Mouse (Mus musculus): ENCODE measurements at regions not wholly inside any gene's neighbourhood (a gene's known extent, or its start where the extent isn't known, plus 50 kb on each side); places are given as distances from the start of the nearest gene placed in this dataset.

DNA sequence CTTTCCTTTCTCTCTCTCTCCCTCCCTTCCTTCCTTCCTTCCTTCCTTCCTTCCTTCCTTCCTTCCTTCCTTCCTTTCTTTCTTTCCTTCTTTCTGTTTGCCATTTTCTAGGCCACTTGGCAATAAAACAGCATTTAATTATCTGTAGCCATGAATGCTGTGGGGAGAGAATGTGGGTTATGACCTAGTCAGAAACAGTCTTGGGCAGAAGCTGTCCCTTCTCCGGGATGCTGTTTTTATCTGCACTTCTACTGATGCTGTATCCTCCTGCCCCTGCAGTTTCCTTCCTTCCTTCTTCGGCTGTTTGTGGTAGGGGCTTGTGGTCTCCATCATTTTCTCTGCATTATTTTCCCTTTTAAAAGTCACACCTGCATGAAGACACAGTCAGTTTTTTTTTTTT, 272.3 kb upstream of the Sox2 start:
- no peak for DNase-seq (ENCODE audit: extremely low spot score)

DNA sequence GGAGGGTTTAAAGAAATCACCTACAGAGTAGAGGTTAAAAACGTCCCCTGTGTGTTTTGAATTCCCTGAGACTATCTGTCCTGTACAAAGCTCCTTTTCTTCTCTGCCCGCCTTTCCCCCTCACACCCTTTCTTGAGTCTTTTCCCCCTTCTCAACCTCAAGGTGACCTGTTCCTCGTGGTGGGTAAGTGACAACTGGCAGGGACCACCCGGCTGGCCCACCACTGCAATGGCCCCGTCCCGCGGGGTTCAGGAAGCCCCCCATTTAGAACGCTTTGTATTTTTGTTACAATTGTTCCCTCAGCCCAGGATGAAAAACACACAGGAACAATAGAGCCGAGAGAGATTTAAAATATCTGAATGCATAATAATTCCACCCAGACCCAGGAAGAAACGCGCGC, 272.9 kb upstream of the Sox2 start:
- DNase-seq (ENCODE audit: extremely low spot score) = peak; percentile 4

DNA sequence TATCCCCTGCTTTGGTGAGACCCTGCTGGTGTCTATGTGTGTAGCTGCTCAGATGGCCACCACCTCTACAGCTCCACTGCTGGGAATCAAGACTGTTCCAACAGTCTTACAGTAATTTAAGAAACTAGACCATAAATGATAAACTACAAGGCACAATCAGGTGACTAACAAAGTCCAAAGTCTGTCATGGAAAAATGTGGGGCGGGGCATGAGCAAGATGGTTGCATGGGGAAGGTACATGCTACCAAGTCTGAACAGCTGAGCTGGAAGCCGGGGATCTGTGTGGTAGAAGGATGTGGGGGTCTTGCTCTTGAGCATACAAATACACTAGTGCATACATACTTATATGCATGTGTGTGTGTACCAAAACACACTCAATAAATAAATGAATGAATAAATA, 278.8 kb upstream of the Sox2 start:
- no peak for DNase-seq (ENCODE audit: extremely low spot score)

DNA sequence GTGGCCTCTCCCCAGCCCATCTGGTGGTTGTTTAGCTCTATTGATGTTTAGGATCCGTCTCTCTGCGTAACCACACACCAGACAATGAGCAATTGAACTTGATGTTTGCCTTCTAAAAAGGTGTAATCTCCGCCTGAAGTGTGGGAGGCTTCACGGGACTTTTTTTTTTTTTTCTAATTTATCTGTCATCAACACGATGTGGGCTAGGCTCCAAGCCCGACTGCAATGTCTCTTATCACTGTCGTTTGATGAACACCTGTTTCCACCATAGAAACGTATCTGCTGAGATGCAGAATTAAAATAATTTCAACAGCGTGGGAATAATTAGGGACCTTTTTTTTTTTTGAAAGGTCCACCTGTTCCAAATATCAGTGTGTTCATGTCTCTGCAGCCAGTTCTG, 257.0 kb upstream of the Dnajc19 start:
- DNase-seq (ENCODE audit: extremely low spot score) = no peak

DNA sequence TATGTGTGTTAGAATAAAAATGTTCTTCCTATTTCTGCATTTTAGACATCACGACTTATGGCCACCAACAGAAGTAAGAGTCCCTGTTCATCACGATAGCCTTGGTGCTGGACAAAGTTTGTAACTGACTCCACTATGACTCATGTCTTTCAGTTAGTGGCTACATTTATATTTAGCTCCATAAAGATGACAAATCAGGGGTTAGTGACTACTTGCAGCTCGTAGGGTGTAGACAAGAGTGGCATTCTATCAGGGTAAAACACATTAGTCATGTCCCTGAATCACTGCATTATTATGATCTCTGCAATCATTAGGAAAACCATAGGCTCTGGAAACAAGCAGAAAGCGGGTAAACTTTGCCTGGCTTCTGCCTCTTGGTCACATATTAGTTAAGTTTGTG, 252.4 kb upstream of the Dnajc19 start:
- no peak for DNase-seq (ENCODE audit: extremely low spot score)

DNA sequence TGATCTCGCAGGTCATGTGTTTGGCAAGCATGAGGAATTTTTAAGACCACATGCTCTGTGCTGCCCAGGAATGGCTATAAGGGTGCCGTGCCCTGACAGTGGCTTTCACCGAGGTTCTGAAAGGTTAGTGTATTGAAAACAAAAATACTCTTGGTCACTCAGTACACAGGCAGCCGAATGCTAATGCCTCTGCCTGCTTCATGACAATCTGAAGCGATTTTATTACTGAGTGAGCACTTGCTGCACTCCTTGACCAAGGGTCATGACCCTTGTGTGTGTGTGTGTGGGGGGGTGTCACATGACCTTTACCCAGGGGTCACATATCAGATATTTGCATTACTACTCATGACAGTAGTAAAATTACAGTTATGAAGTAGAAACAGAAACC, 250.8 kb upstream of the Dnajc19 start:
- no peak for DNase-seq (ENCODE audit: extremely low spot score)

DNA sequence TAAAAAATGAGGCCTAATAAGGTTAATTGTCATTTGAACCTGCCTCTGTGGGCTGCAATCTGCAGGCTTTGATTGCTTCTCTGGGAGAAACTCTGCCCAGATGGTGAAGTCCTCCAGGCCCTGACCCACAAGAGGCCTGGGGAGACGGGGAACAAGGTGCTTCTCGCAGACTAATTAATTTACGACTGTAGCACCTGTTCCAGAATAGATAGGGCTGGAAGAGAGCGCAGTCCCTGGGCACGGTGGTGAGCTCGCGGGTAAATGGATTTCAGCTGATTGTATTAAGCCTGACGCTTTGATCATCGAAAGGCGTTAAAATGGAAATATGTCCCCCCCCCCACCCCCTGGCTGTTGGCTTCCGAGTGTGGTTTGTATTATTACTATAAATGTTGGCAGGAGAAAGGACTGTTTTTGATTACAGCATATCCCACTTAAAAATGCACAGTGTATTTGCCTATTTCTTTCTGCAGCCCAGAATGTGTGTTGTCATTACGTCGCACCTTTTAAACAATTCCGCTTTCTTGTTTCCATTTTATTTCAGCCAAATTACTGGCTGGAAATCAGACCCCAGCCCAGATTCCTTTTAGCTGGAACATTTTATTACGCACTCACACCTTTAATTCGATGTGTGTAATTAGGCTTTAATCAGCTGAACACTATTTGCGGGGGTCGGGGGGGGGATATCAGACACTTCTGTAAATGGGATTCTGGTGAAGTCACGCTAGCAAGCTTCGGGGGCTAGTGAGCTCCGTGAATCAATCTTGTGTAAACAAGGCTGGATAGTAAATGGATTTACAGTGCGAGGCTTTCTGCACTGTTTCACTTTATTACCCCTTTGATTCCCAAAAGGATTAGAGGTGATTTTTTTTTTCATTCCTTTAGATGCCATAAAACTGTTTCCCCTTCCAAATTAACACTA, 250.1 kb upstream of the Dnajc19 start:
- DNase-seq (ENCODE audit: extremely low spot score) = no peak

DNA sequence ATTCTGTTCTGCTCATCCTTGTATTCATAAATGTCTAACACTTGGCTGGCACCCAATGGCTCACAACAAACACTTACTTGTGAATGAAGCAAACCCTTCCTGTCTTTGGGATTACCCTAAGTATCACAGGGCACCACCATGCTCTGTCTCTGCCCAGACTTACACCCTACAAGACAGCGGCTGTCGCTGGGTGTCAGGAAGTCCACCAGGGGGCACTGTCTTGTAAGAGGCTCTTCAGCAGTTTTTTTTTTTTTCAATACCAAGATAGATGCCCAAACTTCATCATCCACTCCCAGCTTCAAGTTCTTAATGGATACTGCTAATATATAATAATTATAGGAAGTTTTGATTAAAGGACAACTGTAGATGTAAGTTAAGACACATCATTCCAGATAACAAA, 247.7 kb upstream of the Dnajc19 start:
- peak; percentile 28 for DNase-seq (ENCODE audit: extremely low spot score)

DNA sequence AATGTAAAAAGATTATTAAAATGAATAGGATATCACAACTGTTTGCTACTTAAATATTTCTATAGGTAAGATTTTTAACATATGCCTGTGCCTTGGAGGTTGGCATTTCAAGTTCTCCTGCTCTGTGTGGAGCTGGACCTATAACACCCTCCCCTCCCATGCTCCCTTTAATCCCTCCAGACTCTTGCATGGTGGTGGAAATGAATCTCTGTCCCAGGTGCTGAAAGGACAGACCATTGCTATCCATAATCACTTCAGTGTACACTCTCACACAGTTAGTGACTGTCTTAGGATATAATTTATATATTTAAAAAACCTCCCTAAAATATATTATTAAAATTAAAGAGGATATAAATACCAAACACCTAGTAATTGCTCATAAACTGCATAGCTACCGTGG, 244.5 kb upstream of the Dnajc19 start:
- DNase-seq (ENCODE audit: extremely low spot score) = peak; percentile 17

DNA sequence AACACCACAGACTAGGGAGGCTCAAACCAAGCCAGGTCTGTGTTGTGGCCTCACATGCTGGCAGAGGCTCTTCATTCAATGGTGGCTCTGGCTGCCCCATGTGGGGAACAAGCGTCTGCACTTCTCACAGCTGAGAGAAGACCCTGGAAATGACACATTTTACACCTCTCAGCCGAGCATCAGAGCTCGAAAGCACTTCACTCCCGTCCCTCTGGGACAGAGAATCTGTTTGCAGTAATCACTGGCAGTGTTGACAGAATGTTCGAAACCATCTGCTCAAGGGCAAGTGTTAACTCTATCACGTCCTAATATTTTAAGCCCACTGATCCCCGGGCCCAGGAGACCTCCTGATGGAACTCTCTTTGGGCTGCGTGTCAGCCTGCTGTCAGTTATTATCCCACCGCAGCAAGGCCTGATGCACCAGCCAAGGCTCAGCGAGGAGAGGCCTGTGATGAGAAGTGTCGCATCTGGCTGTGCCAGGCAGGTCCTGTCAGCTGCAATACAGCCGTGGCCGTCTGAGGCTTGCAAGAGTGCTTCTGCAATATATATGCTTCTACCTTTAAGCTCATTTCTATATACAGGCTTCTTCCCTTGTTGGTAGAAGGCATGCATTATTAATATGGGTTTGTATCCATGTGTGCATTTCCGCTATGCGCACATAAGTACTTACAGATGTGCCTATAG, 241.5 kb upstream of the Dnajc19 start:
- no peak for DNase-seq (ENCODE audit: extremely low spot score)

DNA sequence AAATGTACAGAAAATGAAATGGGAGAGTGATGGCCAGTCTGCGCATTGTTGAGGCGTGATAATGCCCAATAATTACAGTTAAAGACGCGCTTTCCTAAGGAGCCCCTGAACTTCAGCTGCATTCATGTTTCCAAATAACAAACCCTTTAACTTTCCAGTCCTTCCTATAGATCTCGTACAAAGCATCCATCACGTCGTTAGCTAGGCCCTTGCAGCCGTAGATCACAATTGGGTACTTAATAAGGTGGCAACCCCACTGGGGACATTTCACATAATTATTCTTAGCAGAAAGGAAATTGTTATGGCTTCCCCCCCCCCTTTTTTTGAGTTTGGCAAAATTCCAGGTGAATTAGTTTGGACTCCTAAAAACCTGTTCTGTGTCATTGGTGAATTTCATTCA, 233.7 kb upstream of the Dnajc19 start:
- no peak for DNase-seq (ENCODE audit: extremely low spot score)

DNA sequence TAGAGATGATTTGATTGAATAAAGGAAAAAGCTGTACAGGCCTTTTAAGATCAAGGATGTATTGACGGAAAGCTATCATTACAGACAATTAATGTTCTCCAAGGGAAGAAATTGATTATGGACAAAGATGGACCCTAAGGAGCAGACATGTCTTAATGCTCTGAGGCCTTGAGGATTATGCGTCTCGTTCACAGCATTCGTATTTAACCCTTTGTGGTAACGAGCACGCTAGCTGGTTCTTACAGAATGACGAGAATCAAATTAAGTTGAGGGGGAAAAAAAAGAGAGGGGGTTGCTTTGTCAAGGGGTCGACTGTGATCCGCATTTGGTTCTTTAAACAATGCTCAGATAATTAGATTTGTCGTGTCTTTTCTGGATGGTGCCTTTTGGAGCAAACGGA, 233.3 kb upstream of the Dnajc19 start:
- DNase-seq (ENCODE audit: extremely low spot score) = no peak

DNA sequence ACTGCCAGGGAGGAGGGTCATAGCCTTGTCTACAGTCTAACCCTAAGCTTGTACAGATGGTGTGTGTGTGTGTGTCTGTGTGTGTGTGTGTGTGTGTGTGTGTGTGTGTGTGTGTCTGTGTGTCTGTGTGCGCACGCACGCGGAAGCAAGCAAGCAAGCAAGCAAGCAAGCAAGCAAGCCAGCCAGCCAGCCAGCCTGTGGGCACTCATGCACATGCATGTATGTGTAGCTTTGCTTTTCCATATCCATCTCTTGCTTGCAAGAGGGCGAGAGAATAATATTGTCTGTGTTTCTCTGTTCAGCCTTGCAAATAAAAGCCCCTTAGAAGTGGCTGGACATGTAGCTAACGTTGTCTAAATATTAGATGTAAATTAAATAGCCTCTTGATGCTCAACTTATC, 230.8 kb upstream of the Dnajc19 start:
- no peak for DNase-seq (ENCODE audit: extremely low spot score)

DNA sequence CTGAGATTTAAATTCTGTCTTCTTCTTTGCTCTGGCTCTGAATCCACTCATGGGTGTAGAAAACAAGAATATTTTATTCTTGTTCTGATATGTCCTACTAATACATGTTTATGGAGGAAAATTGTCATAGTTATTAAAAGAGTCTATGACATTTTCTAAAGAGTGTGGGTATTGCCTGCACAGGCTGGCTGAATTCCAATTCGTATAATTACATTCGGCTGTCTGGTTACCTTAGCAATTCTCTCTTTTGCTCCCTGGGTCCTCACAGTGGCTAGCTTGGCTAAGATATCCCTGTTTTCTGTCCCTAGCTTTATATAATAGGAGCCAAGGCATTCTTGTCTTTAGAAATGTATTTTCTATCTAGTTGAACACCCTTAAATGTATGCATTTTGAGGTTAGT, 218.5 kb upstream of the Dnajc19 start:
- DNase-seq (ENCODE audit: extremely low spot score) = no peak

DNA sequence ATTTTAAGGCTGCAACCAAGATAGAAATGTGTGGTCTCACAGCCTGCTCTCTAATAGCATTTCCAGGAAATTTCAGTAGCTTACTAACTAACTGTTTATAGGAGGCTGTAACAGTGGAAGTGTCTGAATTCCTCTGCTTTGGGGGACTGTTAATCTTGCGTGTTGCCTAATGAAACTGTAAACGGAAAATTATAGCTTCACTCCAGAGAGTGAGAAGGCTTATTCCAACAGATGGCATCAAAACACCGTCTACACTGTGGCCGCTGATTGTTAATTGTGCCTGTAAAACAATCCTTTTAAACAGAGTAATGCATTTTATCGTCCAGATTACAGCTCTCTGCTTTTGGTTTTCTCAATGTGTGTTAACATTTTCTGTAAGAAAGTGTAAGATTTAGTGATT, 206.7 kb upstream of the Dnajc19 start:
- DNase-seq (ENCODE audit: extremely low spot score) = no peak

DNA sequence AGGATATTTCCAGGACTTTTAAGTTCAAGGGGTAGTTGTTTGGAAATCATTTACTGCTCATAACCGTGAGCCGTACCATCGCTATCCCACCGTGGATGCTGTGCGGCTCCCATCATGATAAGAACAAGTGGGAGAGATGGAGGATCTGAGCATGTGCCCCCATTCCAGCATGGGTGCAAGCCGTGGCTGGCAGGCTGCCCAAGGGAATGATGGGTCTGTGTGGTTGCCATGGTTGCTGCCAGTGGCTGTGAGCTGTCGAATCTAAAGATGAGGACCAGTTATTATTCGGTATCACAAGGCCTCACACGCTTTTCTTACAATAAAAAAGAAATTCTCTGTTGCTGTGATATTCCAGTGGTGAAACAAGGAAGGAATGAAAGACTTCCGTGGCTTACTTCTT, 189.0 kb upstream of the Dnajc19 start:
- no peak for DNase-seq (ENCODE audit: extremely low spot score)

DNA sequence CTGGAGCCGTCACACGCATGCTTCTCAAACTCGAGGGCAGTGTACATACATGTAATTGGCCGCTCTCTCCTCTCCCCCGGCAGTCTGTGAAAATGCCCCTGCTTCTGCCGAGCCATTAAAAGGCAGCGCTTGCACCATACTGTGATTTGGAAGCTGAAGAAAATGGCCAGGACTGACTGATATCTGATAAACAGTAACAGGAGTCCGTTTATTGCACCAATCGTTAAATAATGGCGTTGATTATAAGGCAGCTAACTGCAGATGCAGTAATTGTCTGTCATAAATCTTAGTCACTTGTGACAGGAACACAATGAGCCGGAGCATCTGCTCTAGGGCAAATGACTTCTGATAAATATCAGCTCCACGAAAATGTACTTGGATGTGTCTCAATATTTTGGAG, 185.3 kb upstream of the Dnajc19 start:
- no peak for DNase-seq (ENCODE audit: extremely low spot score)

DNA sequence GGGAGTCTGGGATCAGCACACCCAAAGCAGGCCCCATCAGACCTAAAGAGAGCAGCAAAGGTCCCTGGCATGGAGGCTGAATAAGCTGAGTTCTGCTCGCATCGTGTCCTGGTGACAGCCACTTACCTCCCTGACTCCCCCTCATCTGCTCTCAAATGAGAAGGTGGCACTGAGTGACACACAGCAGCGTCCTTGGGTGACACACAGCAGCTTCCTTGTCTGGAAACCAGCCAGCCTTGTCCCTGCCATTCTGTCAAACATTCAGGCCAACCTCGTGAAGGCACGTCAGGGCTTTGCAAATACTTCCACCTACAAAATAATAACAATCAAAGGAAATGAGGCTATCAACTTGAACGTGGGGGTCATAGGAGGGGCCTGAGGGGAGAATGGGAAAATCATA, 183.7 kb upstream of the Dnajc19 start:
- DNase-seq (ENCODE audit: extremely low spot score) = no peak

DNA sequence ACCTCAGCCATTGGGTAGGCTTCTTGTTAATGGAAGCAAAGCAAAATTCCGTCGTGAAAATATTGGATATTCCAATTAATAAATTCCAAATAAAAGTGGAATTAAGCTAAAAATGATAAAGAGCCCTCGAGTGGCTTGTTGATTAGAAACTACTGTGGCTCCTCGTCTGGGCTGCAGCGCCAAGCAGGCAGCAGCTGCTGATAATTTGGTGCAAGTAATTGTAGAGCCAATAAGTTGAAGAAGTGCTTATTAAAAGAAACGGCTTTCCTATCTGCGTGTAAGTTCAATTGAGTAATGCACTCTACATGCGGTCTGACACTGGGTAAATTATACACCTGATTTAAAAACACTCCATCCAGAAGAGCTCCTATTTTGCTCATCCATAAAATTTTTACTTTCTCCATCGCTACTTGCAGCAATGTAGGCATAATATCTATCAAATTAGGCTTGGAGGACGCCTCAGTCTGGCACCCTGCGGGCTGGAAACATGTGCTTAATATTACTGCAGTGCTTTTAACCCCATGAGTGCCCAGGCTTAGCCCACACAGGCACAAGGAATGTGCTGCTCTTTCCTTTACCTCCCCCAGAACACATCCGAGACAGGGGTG, 171.7 kb upstream of the Dnajc19 start:
- DNase-seq (ENCODE audit: extremely low spot score) = no peak

DNA sequence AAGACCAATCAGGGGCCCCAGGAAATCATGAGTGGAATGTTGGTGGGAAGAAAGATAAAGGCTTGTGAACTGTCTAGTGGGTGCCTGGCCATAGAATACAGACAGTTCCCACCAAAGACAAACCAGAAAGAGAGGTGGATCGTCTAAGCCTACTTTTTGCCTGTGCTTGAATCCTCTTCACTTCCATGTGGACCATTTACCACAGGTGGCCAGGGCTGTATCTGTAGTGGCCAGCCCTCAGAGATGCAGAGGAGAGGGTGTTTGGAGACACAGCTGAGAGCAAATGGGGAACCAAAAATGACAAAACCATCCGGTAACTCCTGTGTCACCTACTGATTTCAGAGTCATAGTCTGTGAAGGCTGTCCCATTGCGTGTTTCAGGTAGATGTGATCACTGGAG, 161.0 kb upstream of the Dnajc19 start:
- no peak for DNase-seq (ENCODE audit: extremely low spot score)

DNA sequence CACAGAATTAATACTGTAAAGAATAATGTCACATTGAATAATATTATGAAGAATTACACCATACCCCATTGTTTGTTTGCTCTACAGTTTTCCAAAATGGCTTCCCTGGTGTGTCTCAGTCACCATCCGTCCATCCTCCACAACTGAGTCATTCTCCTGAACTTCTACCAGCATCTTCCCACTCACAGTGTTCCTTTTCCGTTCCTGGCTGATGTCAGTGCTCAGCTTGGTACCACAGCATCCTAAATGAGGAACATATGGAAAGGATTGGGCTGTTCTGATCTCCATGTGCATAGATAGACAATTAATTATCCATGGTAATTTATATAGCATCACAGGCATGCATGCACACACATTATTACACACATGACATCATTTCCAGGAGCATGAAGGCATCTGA, 158.9 kb upstream of the Dnajc19 start:
- DNase-seq (ENCODE audit: extremely low spot score) = no peak

DNA sequence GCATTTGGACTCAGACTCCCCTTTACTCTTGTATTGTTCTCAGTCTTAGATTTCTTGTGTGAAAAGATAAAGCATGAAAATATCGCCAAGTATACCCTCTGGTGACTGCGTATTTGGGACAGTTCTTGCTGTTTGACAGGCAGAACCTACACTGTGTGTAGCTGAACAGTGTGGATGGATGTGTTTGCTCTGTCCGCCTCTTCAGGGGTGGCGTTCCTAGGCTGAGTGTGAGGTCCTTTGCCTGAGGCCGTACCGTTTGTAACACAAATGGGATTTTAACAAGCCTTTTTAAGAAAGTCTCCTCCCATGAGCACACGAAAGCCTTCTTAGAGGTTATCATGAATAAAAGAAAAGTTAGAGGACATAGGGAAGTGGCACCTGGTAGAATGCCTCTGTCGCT, 153.3 kb upstream of the Dnajc19 start:
- no peak for DNase-seq (ENCODE audit: extremely low spot score)
